Mouse (Mus musculus) heart, postnatal 36 days (tissue): ENCODE measurements around the gene Gm30083. TPM values are rescaled to one million over a fixed set of nuclear protein-coding genes. Genes with fewer than 3 reads are reported as not detected.

Experiments used
- DNase-seq, 2 experiments: peaks; one replicate each; pipeline ENCODE4 v3.0.0; 2021 to 2022
- intact Hi-C: fragments of 180-260 bp; cut with DNase I; formaldehyde crosslinking; loops from one replicate; pipeline ENCODE4 v1.15.1; 2025
- total RNA-seq, 2 experiments: library from RNA; stranded (reverse); gene quantifications; 2 replicates each; pipeline ENCODE4 v1.2.3; 2021

Gene Gm30083
- total RNA-seq: not detected

- no peak for DNase-seq
- intact Hi-C loops: no loop called here
Observed at GRCm38 (mm10) chr14:34015063-34015462, at the start of gene Gm30083. Gene Gm30083, minus strand, starts transcription at chr14:34015182.

GRCm38 (mm10) chr14:34052516-34052915, 37.5 kb upstream of the Gm30083 start, which contains the start of gene Antxrl:
Gene Antxrl, plus strand, starts transcription at chr14:34052707.
- intact Hi-C loops: no loop called here
- no peak for DNase-seq

GRCm38 (mm10) chr14:34050101-34050779, 35.3 kb upstream of the Gm30083 start:
- DNase-seq: no peak
- intact Hi-C loops: no loop called here

GRCm38 (mm10) chr14:34043341-34043740, 28.4 kb upstream of the Gm30083 start:
- intact Hi-C loops: no loop called here

GRCm38 (mm10) chr14:34041241-34041640, 26.3 kb upstream of the Gm30083 start:
- no peak for DNase-seq
- intact Hi-C loops: no loop called here

More at GRCm38 (mm10) chr14:34043341-34043740, 28.4 kb upstream of the Gm30083 start:
- no peak for DNase-seq

GRCm38 (mm10) chr14:34033841-34034610, 19.0 kb upstream of the Gm30083 start:
- intact Hi-C loops: no loop called here
- DNase-seq: no peak

GRCm38 (mm10) chr14:34026710-34027109, 11.7 kb upstream of the Gm30083 start:
- intact Hi-C loops: no loop called here
- no peak for DNase-seq

- intact Hi-C loops: no loop called here
- no peak for DNase-seq
Observed at GRCm38 (mm10) chr14:34016938-34017337, 2.0 kb upstream of the Gm30083 start.

- DNase-seq: no peak
- intact Hi-C loops: no loop called here
Observed at GRCm38 (mm10) chr14:34016381-34016780, 1.4 kb upstream of the Gm30083 start, which contains the start of gene Gm5460. Gene Gm5460, plus strand, starts transcription at chr14:34016758.

- no peak for DNase-seq
- intact Hi-C loops: no loop called here
Observed at GRCm38 (mm10) chr14:34002358-34002757, 12.6 kb downstream of the Gm30083 start.

GRCm38 (mm10) chr14:34001445-34001844, 13.5 kb downstream of the Gm30083 start:
- DNase-seq: no peak
- intact Hi-C loops: no loop called here

- no peak for DNase-seq
- intact Hi-C loops: no loop called here
Observed at GRCm38 (mm10) chr14:34000076-34000475, 14.9 kb downstream of the Gm30083 start.

GRCm38 (mm10) chr14:33997427-33997826, 17.6 kb downstream of the Gm30083 start:
- DNase-seq: no peak
- intact Hi-C loops: no loop called here

GRCm38 (mm10) chr14:33993521-33994289, 21.3 kb downstream of the Gm30083 start:
- intact Hi-C loops: no loop called here
- no peak for DNase-seq

- intact Hi-C loops: no loop called here
- no peak for DNase-seq
Observed at GRCm38 (mm10) chr14:33993051-33993450, 21.9 kb downstream of the Gm30083 start.

- DNase-seq: no peak
- intact Hi-C loops: no loop called here
Observed at GRCm38 (mm10) chr14:33991971-33992370, 23.0 kb downstream of the Gm30083 start.

- DNase-seq: no peak
- intact Hi-C loops: no loop called here
Observed at GRCm38 (mm10) chr14:33989201-33989600, 25.8 kb downstream of the Gm30083 start.

- intact Hi-C loops: no loop called here
- no peak for DNase-seq
Observed at GRCm38 (mm10) chr14:33978604-33979059, 36.4 kb downstream of the Gm30083 start, which contains the start of gene Zfp488. Gene Zfp488, minus strand, starts transcription at chr14:33978764.

GRCm38 (mm10) chr14:33977748-33978147, 37.2 kb downstream of the Gm30083 start:
- no peak for DNase-seq
- intact Hi-C loops: no loop called here

- no peak for DNase-seq
Observed at GRCm38 (mm10) chr14:33974752-33975151, 40.2 kb downstream of the Gm30083 start.

GRCm38 (mm10) chr14:33972679-33973078, 42.3 kb downstream of the Gm30083 start:
- no peak for DNase-seq
- intact Hi-C loops: no loop called here

More at GRCm38 (mm10) chr14:33974752-33975151, 40.2 kb downstream of the Gm30083 start:
- intact Hi-C loops: no loop called here
